Mouse (Mus musculus) MEL (cell line): ENCODE results near the gene Edf1. TPM values are rescaled to one million over a fixed set of nuclear protein-coding genes. Genes with fewer than 3 reads are reported as not detected.

Experiments used
- DNase-seq: peaks from one replicate; pipeline ENCODE4 v3.0.0; 2011; ENCODE audit warnings: low read depth, low spot score
- H3K27ac ChIP-seq: 2 replicates; pipeline ENCODE4 v1.5.1; 2012; ENCODE audit warnings: low read depth, mild to moderate bottlenecking, control low read depth, low read length, moderate library complexity; ENCODE audit not compliant: control insufficient read depth
- H3K27me3 ChIP-seq, 2 experiments: fragments of 150-350 bp in 1 of 2; sonication (generic) in 1 of 2; 2 replicates each; pipeline ENCODE4 v1.6.1; 2012; ENCODE audit warnings: low read length in 2 of 2, mild to moderate bottlenecking in 2 of 2, improper control_type of control experiment in 1 of 2, moderate library complexity in 1 of 2; ENCODE audit not compliant: insufficient read depth in 2 of 2, control insufficient read depth in 1 of 2
- H3K36me3 ChIP-seq, 2 experiments: 2 replicates each; pipeline ENCODE4 v1.6.1; 2012 to 2014; ENCODE audit warnings: low read length in 2 of 2, improper control_type of control experiment in 1 of 2, inconsistent platforms in 1 of 2, mild to moderate bottlenecking in 1 of 2; ENCODE audit not compliant: insufficient read depth in 2 of 2, control insufficient read depth in 1 of 2
- H3K4me1 ChIP-seq, 2 experiments: fragments of 150-350 bp in 1 of 2; sonication (generic) in 1 of 2; 2 replicates each; pipeline ENCODE4 v1.6.1; 2012; ENCODE audit warnings: low read length in 2 of 2, improper control_type of control experiment in 1 of 2, mild to moderate bottlenecking in 1 of 2; ENCODE audit not compliant: insufficient read depth in 2 of 2, control insufficient read depth in 1 of 2
- H3K4me3 ChIP-seq, 2 experiments: fragments of 150-350 bp in 1 of 2; sonication (generic) in 1 of 2; 2 replicates each; pipeline ENCODE4 v1.5.1; 2012; ENCODE audit warnings: low read depth in 2 of 2, low read length in 2 of 2, mild to moderate bottlenecking in 2 of 2, moderate library complexity in 2 of 2, control low read depth in 1 of 2, improper control_type of control experiment in 1 of 2; ENCODE audit not compliant: control insufficient read depth in 1 of 2, insufficient read depth in 1 of 2
- H3K79me2 ChIP-seq: 2 replicates; pipeline ENCODE4 v1.6.1; 2012; ENCODE audit warnings: mild to moderate bottlenecking, low read length, moderate library complexity; ENCODE audit not compliant: control insufficient read depth, poor library complexity, insufficient read depth
- H3K9ac ChIP-seq: 2 replicates; pipeline ENCODE4 v1.6.1; 2012; ENCODE audit warnings: low read depth, mild to moderate bottlenecking, control low read depth, low read length, moderate library complexity; ENCODE audit not compliant: control insufficient read depth, poor library complexity, severe bottlenecking
- H3K9me3 ChIP-seq: fragments of 150-350 bp; sonication (generic); replicated peaks from 2 replicates; pipeline ENCODE4 v1.6.1; 2012; ENCODE audit warnings: mild to moderate bottlenecking, low read length, improper control_type of control experiment, moderate library complexity; ENCODE audit not compliant: insufficient read depth
- BHLHE40 ChIP-seq: IDR thresholded peaks from 2 replicates; pipeline ENCODE4 v1.6.1; 2012; ENCODE audit warnings: low read depth, mild to moderate bottlenecking, inconsistent platforms, low read length, improper control_type of control experiment, borderline replicate concordance
- CHD2 ChIP-seq: IDR thresholded peaks from 2 replicates; pipeline ENCODE4 v1.6.1; 2011; ENCODE audit warnings: low read length, improper control_type of control experiment
- CTCF ChIP-seq, 3 experiments: IDR thresholded peaks in 2 of 3; conservative IDR thresholded peaks in 1 of 3; 2 replicates each; pipeline ENCODE4 v1.5.1; 2011 to 2012; ENCODE audit warnings: low read length in 3 of 3, low read depth in 2 of 3, mild to moderate bottlenecking in 2 of 3, improper control_type of control experiment in 1 of 3, inconsistent platforms in 1 of 3, mixed read lengths in 1 of 3, moderate library complexity in 1 of 3; ENCODE audit not compliant: control insufficient read depth in 1 of 3, insufficient read depth in 1 of 3, poor library complexity in 1 of 3, severe bottlenecking in 1 of 3
- ELF1 ChIP-seq: IDR thresholded peaks from 2 replicates; pipeline ENCODE4 v1.6.1; 2014; ENCODE audit warnings: low read depth, mild to moderate bottlenecking, inconsistent platforms, low read length, improper control_type of control experiment, moderate library complexity
- EP300 ChIP-seq, 2 experiments: IDR thresholded peaks; 2 replicates each; pipeline ENCODE4 v1.6.1; 2011; ENCODE audit warnings: improper control_type of control experiment in 2 of 2, low read length in 2 of 2, low read depth in 1 of 2, mild to moderate bottlenecking in 1 of 2
- ETS1 ChIP-seq: IDR thresholded peaks from 2 replicates; pipeline ENCODE4 v1.6.1; 2012; ENCODE audit warnings: low read depth, mild to moderate bottlenecking, inconsistent platforms, low read length, improper control_type of control experiment, moderate library complexity
- GABPA ChIP-seq: IDR thresholded peaks from 2 replicates; pipeline ENCODE4 v1.6.1; 2012; ENCODE audit warnings: low read depth, mild to moderate bottlenecking, inconsistent platforms, low read length, improper control_type of control experiment, moderate library complexity
- GATA1 ChIP-seq: IDR thresholded peaks from 2 replicates; pipeline ENCODE4 v1.6.1; 2011; ENCODE audit warnings: low read depth, low read length, improper control_type of control experiment
- JUND ChIP-seq: IDR thresholded peaks from 2 replicates; pipeline ENCODE4 v1.6.1; 2011; ENCODE audit warnings: low read depth, mild to moderate bottlenecking, improper control_type of control experiment, low read length
- KAT2A ChIP-seq: conservative IDR thresholded peaks from 2 replicates; pipeline ENCODE4 v1.6.1; 2012; ENCODE audit warnings: low read depth, low read length, improper control_type of control experiment, inconsistent platforms
- MAFK ChIP-seq: IDR thresholded peaks from 2 replicates; pipeline ENCODE4 v1.6.1; 2011; ENCODE audit warnings: low read depth, mild to moderate bottlenecking, low read length, improper control_type of control experiment, borderline replicate concordance
- MAZ ChIP-seq: IDR thresholded peaks from 2 replicates; pipeline ENCODE4 v1.6.1; 2012; ENCODE audit warnings: low read depth, mild to moderate bottlenecking, inconsistent platforms, low read length, improper control_type of control experiment
- MEF2A ChIP-seq: IDR thresholded peaks from 2 replicates; pipeline ENCODE4 v1.6.1; 2014; ENCODE audit warnings: low read depth, mild to moderate bottlenecking, inconsistent platforms, low read length, improper control_type of control experiment; ENCODE audit not compliant: poor library complexity, insufficient replicate concordance, severe bottlenecking; ENCODE audit errors: extremely low read depth
- MXI1 ChIP-seq: IDR thresholded peaks from 2 replicates; pipeline ENCODE4 v1.6.1; 2011; ENCODE audit warnings: mild to moderate bottlenecking, low read depth, low read length, improper control_type of control experiment
- MYB ChIP-seq: IDR thresholded peaks from 2 replicates; pipeline ENCODE4 v1.6.1; 2011; ENCODE audit warnings: mild to moderate bottlenecking, low read depth, low read length, improper control_type of control experiment
- MYC ChIP-seq: IDR thresholded peaks from 2 replicates; pipeline ENCODE4 v1.6.1; 2011; ENCODE audit warnings: low read depth, mild to moderate bottlenecking, low read length, improper control_type of control experiment, moderate library complexity
- NELFE ChIP-seq: IDR thresholded peaks from 2 replicates; pipeline ENCODE4 v1.6.1; 2011; ENCODE audit warnings: low read depth, low read length, improper control_type of control experiment
- POLR2A ChIP-seq, 2 experiments: IDR thresholded peaks; 2 replicates each; pipeline ENCODE4 v1.6.1; 2011 to 2012; ENCODE audit warnings: low read length in 2 of 2, mild to moderate bottlenecking in 2 of 2, control low read depth in 1 of 2, improper control_type of control experiment in 1 of 2, low read depth in 1 of 2, moderate library complexity in 1 of 2; ENCODE audit not compliant: control insufficient read depth in 1 of 2, insufficient read depth in 1 of 2, poor library complexity in 1 of 2
- POLR2AphosphoS2 ChIP-seq: IDR thresholded peaks from 2 replicates; pipeline ENCODE4 v1.6.1; 2011; ENCODE audit warnings: low read length, improper control_type of control experiment
- POLR2AphosphoS5 ChIP-seq: IDR thresholded peaks from 2 replicates; pipeline ENCODE4 v1.6.1; 2012; ENCODE audit warnings: low read depth, borderline replicate concordance, mild to moderate bottlenecking, inconsistent platforms, low read length, moderate library complexity, mixed read lengths
- SIN3A ChIP-seq: IDR thresholded peaks from 2 replicates; pipeline ENCODE4 v1.6.1; 2012; ENCODE audit warnings: low read length, improper control_type of control experiment, inconsistent platforms
- SMC3 ChIP-seq: IDR thresholded peaks from 2 replicates; pipeline ENCODE4 v1.6.1; 2011; ENCODE audit warnings: low read depth, low read length, improper control_type of control experiment
- UBTF ChIP-seq: IDR thresholded peaks from 2 replicates; pipeline ENCODE4 v1.6.1; 2012; ENCODE audit warnings: low read depth, mild to moderate bottlenecking, inconsistent platforms, low read length, improper control_type of control experiment, moderate library complexity, borderline replicate concordance; ENCODE audit not compliant: insufficient read depth
- USF2 ChIP-seq, 2 experiments: IDR thresholded peaks; 2 replicates each; pipeline ENCODE4 v1.6.1; 2011 to 2012; ENCODE audit warnings: improper control_type of control experiment in 2 of 2, low read length in 2 of 2, borderline replicate concordance in 1 of 2, inconsistent platforms in 1 of 2, low read depth in 1 of 2, mild to moderate bottlenecking in 1 of 2; ENCODE audit not compliant: insufficient read depth in 1 of 2
- ZC3H11A ChIP-seq: IDR thresholded peaks from 2 replicates; pipeline ENCODE4 v1.6.1; 2012; ENCODE audit warnings: low read depth, mild to moderate bottlenecking, inconsistent platforms, low read length, improper control_type of control experiment
- ZKSCAN1 ChIP-seq: IDR thresholded peaks from 2 replicates; pipeline ENCODE4 v1.6.1; 2012; ENCODE audit warnings: low read depth, mild to moderate bottlenecking, inconsistent platforms, low read length, improper control_type of control experiment, moderate library complexity
- ZMIZ1 ChIP-seq: IDR thresholded peaks from 2 replicates; pipeline ENCODE4 v1.6.1; 2012; ENCODE audit warnings: low read depth, mild to moderate bottlenecking, inconsistent platforms, low read length, improper control_type of control experiment, moderate library complexity
- ZNF384 ChIP-seq: IDR thresholded peaks from 2 replicates; pipeline ENCODE4 v1.6.1; 2012; ENCODE audit warnings: low read depth, mild to moderate bottlenecking, inconsistent platforms, low read length, improper control_type of control experiment
- polyA plus RNA-seq, 2 experiments: library from polyadenylated mRNA; stranded (reverse) in 1 of 2; unstranded in 1 of 2; fragments of >175 nt in 1 of 2; fragments of >200 nt in 1 of 2; gene quantifications; 2 replicates each; pipeline versions ENCODE4 v1.2.1 to v1.2.4; 2012; ENCODE audit warnings: low replicate concordance in 2 of 2, low read depth in 1 of 2; ENCODE audit not compliant: insufficient read length in 2 of 2, insufficient read depth in 1 of 2, missing spikeins in 1 of 2
- total RNA-seq: library from RNA; depleted of rRNA; stranded (reverse); fragments of 300-350 nt; gene quantifications from 2 replicates; pipeline ENCODE4 v1.2.3, GENCODE M21; 2012

Gene Edf1
- total and polyA plus RNA-seq, 3 experiments, result 142 to 318 TPM; not detected in 1

- H3K9me3 ChIP-seq, result no peaks in the 10 kb centered on the region
Observed at GRCm38 (mm10) chr2:25577951-25578795, 20.5 kb downstream of the Edf1 start.

DNA sequence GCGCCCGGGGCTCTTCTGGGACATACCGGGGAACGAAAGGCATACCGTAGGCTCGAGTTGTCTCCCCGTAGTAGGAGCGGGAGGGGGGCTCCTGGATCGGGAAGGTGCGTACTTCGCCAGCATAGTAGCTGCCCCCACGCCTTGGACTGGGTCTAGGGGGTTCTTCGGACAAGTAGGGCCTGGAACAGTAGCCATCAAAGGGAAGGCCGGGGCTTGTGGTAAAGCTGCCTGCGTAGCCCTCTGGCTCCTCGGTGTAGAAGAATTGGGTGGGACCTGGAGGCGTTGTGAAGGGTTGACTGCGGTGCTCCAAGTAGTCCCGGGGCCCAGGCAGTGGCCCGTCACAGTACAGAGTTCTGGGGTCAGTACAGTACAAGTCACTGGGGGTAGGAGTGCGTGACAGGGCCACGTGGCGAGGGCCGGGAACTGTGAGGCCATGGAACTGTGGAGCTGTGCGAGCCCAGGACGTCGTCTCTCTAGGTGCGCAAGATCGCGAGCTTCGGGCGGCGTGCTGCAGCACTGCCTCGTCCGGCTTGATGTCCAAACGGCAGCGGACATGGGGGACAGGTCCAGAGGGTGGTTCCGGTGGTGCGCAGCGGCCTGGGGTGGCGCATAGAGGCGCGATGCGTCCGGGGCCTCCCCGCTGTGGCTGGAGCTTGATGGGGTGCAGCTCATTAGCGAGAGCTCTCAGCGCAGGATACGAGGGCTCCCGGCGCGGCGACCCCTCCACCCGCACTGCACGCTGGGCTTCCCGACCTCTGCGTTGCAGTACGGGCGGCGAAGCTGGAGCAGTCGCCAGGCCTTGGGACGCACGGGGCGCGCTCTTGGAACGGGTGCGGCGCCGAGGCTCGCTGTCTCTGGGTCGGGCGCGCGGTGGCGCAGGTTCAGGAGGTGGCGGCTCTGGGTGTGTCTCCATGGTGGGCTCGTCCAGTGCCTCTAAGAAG lies 21.4 kb downstream of the Edf1 start:
- Histone ChIP-seq H3K9ac (no peak overlapping the region), H3K36me3 (peaks cover 1 to 7% of the 10 kb centered on the region in 2 experiments; a peak in 3 of 4 replicates), H3K27ac (no peak overlapping the region), H3K4me1 (peaks cover 0 to 20% of the 10 kb centered on the region in 2 experiments; a peak in 2 of 4 replicates), H3K27me3 (no peaks in the 10 kb centered on the region), H3K4me3 (no peak overlapping the region)
- TF ChIP-seq CHD2 (no peak), SMC3 (no peak), SIN3A (no peak), MEF2A (no peak), NELFE (no peak), MAFK (no peak), POLR2AphosphoS5 (no peak), CTCF (IDR thresholded peaks at IDR 0.05 in 2 of 3, conservative IDR thresholded peaks at IDR 0.05 in 1 of 3; ENCODE audit: control insufficient read depth in 1 of 3, insufficient read depth in 1 of 3, low read depth in 2 of 3, low read length in 3 of 3, poor library complexity in 1 of 3, severe bottlenecking in 1 of 3) (no peak), USF2 (IDR thresholded peaks at IDR 0.05; ENCODE audit: borderline replicate concordance in 1 of 2, insufficient read depth in 1 of 2, low read depth in 1 of 2, low read length in 2 of 2) (no peak), GATA1 (no peak), ZNF384 (no peak), JUND (no peak), MYC (no peak), MYB (no peak), MXI1 (no peak), KAT2A (no peak), GABPA (no peak), BHLHE40 (no peak)
- TF ChIP-seq, all 39 proteins: peak for 0
- DNase-seq, result no peak
- Histone ChIP-seq H3K79me2 (peaks cover 3% of the 10 kb centered on the region), H3K9me3 (no peaks in the 10 kb centered on the region)

More at GRCm38 (mm10) chr2:25577951-25578795, 20.5 kb downstream of the Edf1 start:
- Histone ChIP-seq H3K36me3 (peaks cover 0 to 11% of the 10 kb centered on the region in 2 experiments; a peak in 2 of 4 replicates), H3K27me3 (no peaks in the 10 kb centered on the region), H3K4me3 (no peak overlapping the region), H3K9ac (no peak overlapping the region), H3K79me2 (peaks cover 7% of the 10 kb centered on the region), H3K4me1 (peaks cover 0 to 20% of the 10 kb centered on the region in 2 experiments; a peak in 2 of 4 replicates), H3K27ac (no peak overlapping the region)
- DNase-seq, result no peak
- TF ChIP-seq GATA1 (no peak), GABPA (no peak), SMC3 (no peak), POLR2AphosphoS2 (no peak), BHLHE40 (no peak), KAT2A (no peak), UBTF (no peak), ELF1 (no peak), MAZ (no peak), ETS1 (no peak), MYB (no peak), POLR2A (IDR thresholded peaks at IDR 0.05; ENCODE audit: control insufficient read depth in 1 of 2, insufficient read depth in 1 of 2, low read depth in 1 of 2, low read length in 2 of 2, poor library complexity in 1 of 2) (no peak), EP300 (IDR thresholded peaks at IDR 0.05; ENCODE audit: low read depth in 1 of 2, low read length in 2 of 2) (no peak), ZKSCAN1 (no peak), ZC3H11A (no peak), ZMIZ1 (no peak)
